Mouse (Mus musculus): ENCODE measurements at regions not wholly inside any gene's neighbourhood (a gene's known extent, or its start where the extent isn't known, plus 50 kb on each side); places are given as distances from the start of the nearest gene placed in this dataset.

- TF ChIP-seq POLR2A (IDR thresholded peaks at IDR 0.05; ENCODE audit: control insufficient read depth, low read depth, low read length) (no peak), CTCF (IDR thresholded peaks at IDR 0.05; ENCODE audit: control insufficient read depth, insufficient read depth, insufficient replicate concordance, low read depth, low read length) (no peak)
These were observed 214.3 kb downstream of the Btg1 start for GRCm38 (mm10) chr10:96831071-96831470.
